Mouse (Mus musculus) MEL (cell line): ENCODE measurements around the gene Bmpr2. TPM values are rescaled to one million over a fixed set of nuclear protein-coding genes. Genes with fewer than 3 reads are reported as not detected.
A peak's percentile ranks its signal among the peaks of the same experiment; 100 is the strongest.

Experiments used
- DNase-seq: peaks from one replicate; pipeline ENCODE4 v3.0.0; 2011; ENCODE audit warnings: low read depth, low spot score
- H3K27ac ChIP-seq: 2 replicates; pipeline ENCODE4 v1.5.1; 2012; ENCODE audit warnings: low read depth, mild to moderate bottlenecking, control low read depth, low read length, moderate library complexity; ENCODE audit not compliant: control insufficient read depth
- H3K27me3 ChIP-seq, 2 experiments: fragments of 150-350 bp in 1 of 2; sonication (generic) in 1 of 2; 2 replicates each; pipeline ENCODE4 v1.6.1; 2012; ENCODE audit warnings: low read length in 2 of 2, mild to moderate bottlenecking in 2 of 2, improper control_type of control experiment in 1 of 2, moderate library complexity in 1 of 2; ENCODE audit not compliant: insufficient read depth in 2 of 2, control insufficient read depth in 1 of 2
- H3K36me3 ChIP-seq, 2 experiments: 2 replicates each; pipeline ENCODE4 v1.6.1; 2012 to 2014; ENCODE audit warnings: low read length in 2 of 2, improper control_type of control experiment in 1 of 2, inconsistent platforms in 1 of 2, mild to moderate bottlenecking in 1 of 2; ENCODE audit not compliant: insufficient read depth in 2 of 2, control insufficient read depth in 1 of 2
- H3K4me1 ChIP-seq, 2 experiments: fragments of 150-350 bp in 1 of 2; sonication (generic) in 1 of 2; 2 replicates each; pipeline ENCODE4 v1.6.1; 2012; ENCODE audit warnings: low read length in 2 of 2, improper control_type of control experiment in 1 of 2, mild to moderate bottlenecking in 1 of 2; ENCODE audit not compliant: insufficient read depth in 2 of 2, control insufficient read depth in 1 of 2
- H3K4me3 ChIP-seq, 2 experiments: fragments of 150-350 bp in 1 of 2; sonication (generic) in 1 of 2; 2 replicates each; pipeline ENCODE4 v1.5.1; 2012; ENCODE audit warnings: low read depth in 2 of 2, low read length in 2 of 2, mild to moderate bottlenecking in 2 of 2, moderate library complexity in 2 of 2, control low read depth in 1 of 2, improper control_type of control experiment in 1 of 2; ENCODE audit not compliant: control insufficient read depth in 1 of 2, insufficient read depth in 1 of 2
- H3K79me2 ChIP-seq: 2 replicates; pipeline ENCODE4 v1.6.1; 2012; ENCODE audit warnings: mild to moderate bottlenecking, low read length, moderate library complexity; ENCODE audit not compliant: control insufficient read depth, poor library complexity, insufficient read depth
- H3K9ac ChIP-seq: 2 replicates; pipeline ENCODE4 v1.6.1; 2012; ENCODE audit warnings: low read depth, mild to moderate bottlenecking, control low read depth, low read length, moderate library complexity; ENCODE audit not compliant: control insufficient read depth, poor library complexity, severe bottlenecking
- H3K9me3 ChIP-seq: fragments of 150-350 bp; sonication (generic); replicated peaks from 2 replicates; pipeline ENCODE4 v1.6.1; 2012; ENCODE audit warnings: mild to moderate bottlenecking, low read length, improper control_type of control experiment, moderate library complexity; ENCODE audit not compliant: insufficient read depth
- BHLHE40 ChIP-seq: IDR thresholded peaks from 2 replicates; pipeline ENCODE4 v1.6.1; 2012; ENCODE audit warnings: low read depth, mild to moderate bottlenecking, inconsistent platforms, low read length, improper control_type of control experiment, borderline replicate concordance
- CHD1 ChIP-seq: IDR thresholded peaks from 2 replicates; pipeline ENCODE4 v1.6.1; 2012; ENCODE audit warnings: low read depth, mild to moderate bottlenecking, inconsistent platforms, low read length, improper control_type of control experiment
- CTCF ChIP-seq, 3 experiments: IDR thresholded peaks in 2 of 3; conservative IDR thresholded peaks in 1 of 3; 2 replicates each; pipeline ENCODE4 v1.5.1; 2011 to 2012; ENCODE audit warnings: low read length in 3 of 3, low read depth in 2 of 3, mild to moderate bottlenecking in 2 of 3, improper control_type of control experiment in 1 of 3, inconsistent platforms in 1 of 3, mixed read lengths in 1 of 3, moderate library complexity in 1 of 3; ENCODE audit not compliant: control insufficient read depth in 1 of 3, insufficient read depth in 1 of 3, poor library complexity in 1 of 3, severe bottlenecking in 1 of 3
- E2F4 ChIP-seq: IDR thresholded peaks from 2 replicates; pipeline ENCODE4 v1.6.1; 2011; ENCODE audit warnings: low read depth, low read length, improper control_type of control experiment, borderline replicate concordance
- ELF1 ChIP-seq: IDR thresholded peaks from 2 replicates; pipeline ENCODE4 v1.6.1; 2014; ENCODE audit warnings: low read depth, mild to moderate bottlenecking, inconsistent platforms, low read length, improper control_type of control experiment, moderate library complexity
- EP300 ChIP-seq, 2 experiments: IDR thresholded peaks; 2 replicates each; pipeline ENCODE4 v1.6.1; 2011; ENCODE audit warnings: improper control_type of control experiment in 2 of 2, low read length in 2 of 2, low read depth in 1 of 2, mild to moderate bottlenecking in 1 of 2
- ETS1 ChIP-seq: IDR thresholded peaks from 2 replicates; pipeline ENCODE4 v1.6.1; 2012; ENCODE audit warnings: low read depth, mild to moderate bottlenecking, inconsistent platforms, low read length, improper control_type of control experiment, moderate library complexity
- GATA1 ChIP-seq: IDR thresholded peaks from 2 replicates; pipeline ENCODE4 v1.6.1; 2011; ENCODE audit warnings: low read depth, low read length, improper control_type of control experiment
- HCFC1 ChIP-seq: IDR thresholded peaks from 2 replicates; pipeline ENCODE4 v1.6.1; 2012; ENCODE audit warnings: low read depth, mild to moderate bottlenecking, inconsistent platforms, low read length, improper control_type of control experiment, moderate library complexity
- JUND ChIP-seq: IDR thresholded peaks from 2 replicates; pipeline ENCODE4 v1.6.1; 2011; ENCODE audit warnings: low read depth, mild to moderate bottlenecking, improper control_type of control experiment, low read length
- MAX ChIP-seq: IDR thresholded peaks from 2 replicates; pipeline ENCODE4 v1.6.1; 2011; ENCODE audit warnings: low read length, improper control_type of control experiment
- MAZ ChIP-seq: IDR thresholded peaks from 2 replicates; pipeline ENCODE4 v1.6.1; 2012; ENCODE audit warnings: low read depth, mild to moderate bottlenecking, inconsistent platforms, low read length, improper control_type of control experiment
- MYC ChIP-seq: IDR thresholded peaks from 2 replicates; pipeline ENCODE4 v1.6.1; 2011; ENCODE audit warnings: low read depth, mild to moderate bottlenecking, low read length, improper control_type of control experiment, moderate library complexity
- NELFE ChIP-seq: IDR thresholded peaks from 2 replicates; pipeline ENCODE4 v1.6.1; 2011; ENCODE audit warnings: low read depth, low read length, improper control_type of control experiment
- RAD21 ChIP-seq: IDR thresholded peaks from 2 replicates; pipeline ENCODE4 v1.6.1; 2011; ENCODE audit warnings: mild to moderate bottlenecking, low read depth, low read length, improper control_type of control experiment
- RCOR1 ChIP-seq: IDR thresholded peaks from 2 replicates; pipeline ENCODE4 v1.6.1; 2012; ENCODE audit warnings: low read depth, mild to moderate bottlenecking, inconsistent platforms, low read length, improper control_type of control experiment
- SMC3 ChIP-seq: IDR thresholded peaks from 2 replicates; pipeline ENCODE4 v1.6.1; 2011; ENCODE audit warnings: low read depth, low read length, improper control_type of control experiment
- TBP ChIP-seq: IDR thresholded peaks from 2 replicates; pipeline ENCODE4 v1.8.0; 2011; ENCODE audit warnings: low read depth, low read length, improper control_type of control experiment
- TCF12 ChIP-seq: IDR thresholded peaks from 2 replicates; pipeline ENCODE4 v1.6.1; 2014; ENCODE audit warnings: low read depth, mild to moderate bottlenecking, inconsistent platforms, low read length, improper control_type of control experiment, moderate library complexity
- USF1 ChIP-seq: IDR thresholded peaks from 2 replicates; pipeline ENCODE4 v1.6.1; 2014; ENCODE audit warnings: low read depth, mild to moderate bottlenecking, inconsistent platforms, low read length, improper control_type of control experiment, moderate library complexity
- USF2 ChIP-seq, 2 experiments: IDR thresholded peaks; 2 replicates each; pipeline ENCODE4 v1.6.1; 2011 to 2012; ENCODE audit warnings: improper control_type of control experiment in 2 of 2, low read length in 2 of 2, borderline replicate concordance in 1 of 2, inconsistent platforms in 1 of 2, low read depth in 1 of 2, mild to moderate bottlenecking in 1 of 2; ENCODE audit not compliant: insufficient read depth in 1 of 2
- ZNF384 ChIP-seq: IDR thresholded peaks from 2 replicates; pipeline ENCODE4 v1.6.1; 2012; ENCODE audit warnings: low read depth, mild to moderate bottlenecking, inconsistent platforms, low read length, improper control_type of control experiment
- polyA plus RNA-seq, 2 experiments: library from polyadenylated mRNA; stranded (reverse) in 1 of 2; unstranded in 1 of 2; fragments of >175 nt in 1 of 2; fragments of >200 nt in 1 of 2; gene quantifications; 2 replicates each; pipeline versions ENCODE4 v1.2.1 to v1.2.4; 2012; ENCODE audit warnings: low replicate concordance in 2 of 2, low read depth in 1 of 2; ENCODE audit not compliant: insufficient read length in 2 of 2, insufficient read depth in 1 of 2, missing spikeins in 1 of 2
- total RNA-seq: library from RNA; depleted of rRNA; stranded (reverse); fragments of 300-350 nt; gene quantifications from 2 replicates; pipeline ENCODE4 v1.2.3, GENCODE M21; 2012

The Bmpr2 gene
- total and polyA plus RNA-seq, 3 experiments = 2.3 to 18.6 (median 3.1) TPM

DNA sequence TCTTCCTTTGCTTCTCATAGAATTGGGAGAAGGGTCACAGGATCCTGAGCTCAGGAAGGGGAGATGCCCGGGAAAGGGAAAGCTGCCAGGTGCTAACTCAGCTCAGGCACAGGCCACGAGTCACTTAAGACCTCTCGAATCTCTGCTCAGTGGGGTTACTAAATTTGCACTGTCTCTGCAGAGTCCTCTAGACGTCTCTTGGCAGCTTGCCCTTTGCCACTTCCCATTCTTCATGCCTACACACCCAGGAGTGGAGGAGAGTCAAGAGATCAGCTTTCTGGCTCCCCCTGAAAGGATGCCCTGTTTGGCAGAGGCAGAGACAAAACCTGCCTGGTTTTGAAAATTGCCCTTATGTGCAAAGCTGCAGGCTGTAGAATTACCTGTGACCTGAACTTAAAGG, 132.3 kb downstream of the Bmpr2 start (continued):
- peak; percentile 17; the same call in 1 of the 2 replicates for TF ChIP-seq SMC3
- no peak for TF ChIP-seq CTCF (IDR thresholded peaks at IDR 0.05 in 2 of 3, conservative IDR thresholded peaks at IDR 0.05 in 1 of 3; ENCODE audit: control insufficient read depth in 1 of 3, insufficient read depth in 1 of 3, low read depth in 2 of 3, low read length in 3 of 3, poor library complexity in 1 of 3, severe bottlenecking in 1 of 3)
- TF ChIP-seq RAD21 = no peak; the same call in 1 of the 2 replicates
- peak; percentile 63 for TF ChIP-seq TCF12
- TF ChIP-seq MAX = no peak
- TF ChIP-seq MYC = peak; percentile 71; the same call in 1 of the 2 replicates
- no peak; the same call in 1 of the 2 replicates for TF ChIP-seq ELF1
- no peak for TF ChIP-seq JUND
- TF ChIP-seq CHD1 = no peak
- peak; percentile 47; the same call in 1 of the 2 replicates for TF ChIP-seq BHLHE40
- TF ChIP-seq NELFE = no peak

DNA sequence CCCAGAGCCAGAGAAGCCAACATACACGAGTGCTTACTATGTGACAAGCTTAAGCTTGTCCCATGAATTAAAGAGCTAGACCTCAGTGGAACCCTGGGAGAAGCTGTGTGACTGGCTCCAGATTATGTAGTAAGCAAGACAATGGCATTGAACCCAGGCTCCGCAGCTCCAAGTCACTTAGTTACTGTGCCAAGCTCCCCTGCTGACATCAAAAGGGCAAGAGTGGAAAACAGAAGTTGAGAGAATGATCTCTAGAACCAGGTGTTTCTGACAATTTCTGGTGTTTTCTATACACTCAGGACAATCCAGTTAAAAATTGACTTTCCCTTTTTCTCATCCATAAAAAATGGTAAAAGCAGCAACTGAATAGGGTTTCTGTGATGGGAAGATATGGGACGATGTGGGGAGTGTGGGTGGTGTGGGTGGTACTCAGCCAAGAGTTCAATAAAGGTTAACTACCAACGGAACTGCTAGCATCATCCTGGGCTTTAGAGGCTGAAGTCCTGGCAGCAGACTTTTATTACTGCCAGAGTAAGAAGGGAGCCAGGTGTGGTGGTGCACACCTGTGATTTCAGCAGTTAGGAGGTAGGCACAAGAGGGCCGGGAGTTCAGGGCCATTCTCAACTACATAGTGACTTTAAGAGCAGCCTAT, 134.1 kb downstream of the Bmpr2 start:
- H3K4me1 ChIP-seq = peaks cover 15 to 61% of the 10 kb centered on the region in 2 experiments

DNA sequence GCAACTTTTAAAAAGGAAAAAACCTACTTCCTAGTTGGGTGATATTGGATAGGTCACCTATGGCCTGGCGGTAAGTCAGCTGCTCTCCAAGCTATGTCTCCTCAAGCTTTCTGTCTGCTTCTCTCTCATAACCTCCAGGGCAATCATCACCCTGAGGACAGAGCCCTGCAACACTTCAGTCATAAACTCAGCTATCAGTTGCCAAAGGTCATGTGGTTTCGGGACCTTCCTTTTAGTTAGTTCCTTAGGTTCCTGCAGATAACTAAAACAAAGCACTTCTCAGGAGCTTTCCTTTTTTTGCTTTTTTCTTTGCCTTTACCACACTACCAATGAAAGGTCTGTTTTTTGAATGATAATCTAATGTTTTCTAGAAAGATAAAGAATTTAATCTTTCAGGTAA, 136.5 kb downstream of the Bmpr2 start:
- H3K4me1 ChIP-seq = peaks cover 14 to 52% of the 10 kb centered on the region in 2 experiments
- H3K79me2 ChIP-seq = no peaks in the 10 kb centered on the region
- H3K36me3 ChIP-seq = peaks cover 0 to 48% of the 10 kb centered on the region in 2 experiments; a peak in 2 of 4 replicates
- H3K27ac ChIP-seq = peak overlapping the region; percentile 25; the same call in 1 of the 2 replicates
- no peak overlapping the region for H3K4me3 ChIP-seq
- H3K27me3 ChIP-seq = no peaks in the 10 kb centered on the region
- TF ChIP-seq RAD21 (no peak), ETS1 (peak; percentile 20; the same call in 1 of the 2 replicates), USF2 (IDR thresholded peaks at IDR 0.05; ENCODE audit: borderline replicate concordance in 1 of 2, insufficient read depth in 1 of 2, low read depth in 1 of 2, low read length in 2 of 2) (0 out of 4 replicates have a peak, but pooled peaks of 1 of the 2 experiments have one; percentile 13), E2F4 (no peak), GATA1 (peak; percentile 57), HCFC1 (no peak), MAZ (no peak), ZNF384 (peak; percentile 39; the same call in 1 of the 2 replicates), USF1 (peak; percentile 81), TBP (0 out of 2 replicates have a peak, but pooled peaks have one; percentile 29), EP300 (IDR thresholded peaks at IDR 0.05; ENCODE audit: low read depth in 1 of 2, low read length in 2 of 2) (peak; percentile 53 to 54; a peak in 3 of 4 replicates), RCOR1 (peak; percentile 68)
- DNase-seq = peak; percentile 71
- no peaks in the 10 kb centered on the region for H3K9me3 ChIP-seq
- H3K9ac ChIP-seq = no peak overlapping the region

More for the DNA sequence above, 134.1 kb downstream of the Bmpr2 start:
- Histone ChIP-seq H3K9me3 (no peaks in the 10 kb centered on the region), H3K4me3 (no peak overlapping the region), H3K9ac (no peak overlapping the region), H3K27me3 (no peaks in the 10 kb centered on the region), H3K79me2 (no peaks in the 10 kb centered on the region), H3K27ac (no peak overlapping the region), H3K36me3 (peaks cover 0 to 53% of the 10 kb centered on the region in 2 experiments; a peak in 2 of 4 replicates)
- no peak for DNase-seq
- peak; percentile 25 to 81; a peak in 3 of 4 replicates for TF ChIP-seq EP300 (IDR thresholded peaks at IDR 0.05; ENCODE audit: low read depth in 1 of 2, low read length in 2 of 2)
- TF ChIP-seq JUND = no peak
- TF ChIP-seq RCOR1 = peak; percentile 38; the same call in 1 of the 2 replicates
